Mouse (Mus musculus): Measurements from ENCODE around the gene Sphk1. TPM values are rescaled to one million over a fixed set of nuclear protein-coding genes. Genes with fewer than 3 reads are reported as not detected.

The Sphk1 gene
- polyA plus RNA-seq, 1 experiment, result 11.3 TPM

DNA sequence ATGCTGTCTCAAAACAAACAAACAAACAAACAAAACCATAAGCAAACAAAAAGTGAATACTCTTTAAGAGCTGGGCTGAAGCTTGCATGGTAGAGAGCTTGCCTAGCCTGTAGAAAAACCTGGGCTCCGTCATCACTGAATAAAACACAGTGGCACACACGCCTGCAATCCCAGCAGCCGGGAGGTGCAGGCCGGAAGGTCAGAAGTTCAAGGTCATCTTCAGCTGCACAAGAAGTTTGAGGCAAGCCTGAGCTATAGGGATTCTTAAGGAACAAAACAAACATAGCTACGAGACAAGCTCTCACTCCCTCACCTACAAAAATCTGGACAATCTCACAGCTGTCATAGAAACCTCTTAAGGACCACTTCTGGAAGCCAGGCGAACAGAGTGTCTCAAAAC, 55.0 kb downstream of the Sphk1 start:
- Histone ChIP-seq H3ac (ENCODE audit: control insufficient read depth, insufficient read length, low read depth) (no peak overlapping the region), H3K79me3 (ENCODE audit: low read depth) (peaks cover under 1% of the 10 kb centered on the region), H3K27me3 (ENCODE audit: control insufficient read depth, insufficient read depth, insufficient read length) (no peaks in the 10 kb centered on the region), H3K4me3 (ENCODE audit: insufficient read depth, poor library complexity, severe bottlenecking) (no peak overlapping the region), H3K79me2 (ENCODE audit: control insufficient read depth, insufficient read depth) (peaks cover 6% of the 10 kb centered on the region), H3K36me3 (ENCODE audit: control insufficient read depth, insufficient read depth) (no peaks in the 10 kb centered on the region)
- no peak for TF ChIP-seq MAX (IDR thresholded peaks at IDR 0.05)

Other genes starting within 250 kb of the Sphk1 start
- 0.85 TPM for gene Galr2, start 250.0 kb upstream of the Sphk1 start, polyA plus RNA-seq (2012; fragmentation: generic; extraction: Trizol)
- 31.5 TPM for gene Exoc7, start 223.7 kb upstream of the Sphk1 start, polyA plus RNA-seq (2012; fragmentation: generic; extraction: Trizol)
- 0.14 TPM for gene Foxj1, start 195.5 kb upstream of the Sphk1 start, polyA plus RNA-seq (2012; fragmentation: generic; extraction: Trizol)
- 13.2 TPM for gene Rnf157, start 117.9 kb upstream of the Sphk1 start, polyA plus RNA-seq (2012; fragmentation: generic; extraction: Trizol)
- 126 TPM for gene Ubald2, start 96.8 kb upstream of the Sphk1 start, polyA plus RNA-seq (2012; fragmentation: generic; extraction: Trizol)
- 0.04 TPM for gene Qrich2, start 64.7 kb upstream of the Sphk1 start, polyA plus RNA-seq (2012; fragmentation: generic; extraction: Trizol)
- gene Prpsap1, start 36.7 kb upstream of the Sphk1 start, polyA plus RNA-seq (2012; fragmentation: generic; extraction: Trizol), result 81.0 TPM
- gene Ube2o, start 50.5 kb downstream of the Sphk1 start, polyA plus RNA-seq (2012; fragmentation: generic; extraction: Trizol), result 23.1 TPM
- gene Aanat, start 55.5 kb downstream of the Sphk1 start, polyA plus RNA-seq (2012; fragmentation: generic; extraction: Trizol), result not detected
- gene Rhbdf2, start 96.1 kb downstream of the Sphk1 start, polyA plus RNA-seq (2012; fragmentation: generic; extraction: Trizol), result 1.9 TPM
- gene Prcd, start 122.6 kb downstream of the Sphk1 start, polyA plus RNA-seq (2012; fragmentation: generic; extraction: Trizol), result 1.2 TPM
- 0.95 TPM for gene Cygb, start 123.4 kb downstream of the Sphk1 start, polyA plus RNA-seq (2012; fragmentation: generic; extraction: Trizol)
- not detected for gene St6galnac1, start 244.6 kb downstream of the Sphk1 start, polyA plus RNA-seq (2012; fragmentation: generic; extraction: Trizol)

Data from C2C12 (cell line).